Mouse (Mus musculus) heart, postnatal 0 days (tissue): ENCODE data around the gene Slc35c2. TPM values are rescaled to one million over a fixed set of nuclear protein-coding genes. Genes with fewer than 3 reads are reported as not detected.

Experiments used
- ATAC-seq: fragments of 200-750 bp; cut with Nextera tagmentation; 2 replicates; pipeline ENCODE4 v1.8.0; 2017; ENCODE audit warnings: low read depth, moderate number of reproducible peaks, moderate library complexity; ENCODE audit not compliant: insufficient read depth
- DNase-seq: peaks from one replicate; pipeline ENCODE4 v3.0.0-alpha.2; 2016; ENCODE audit warnings: low spot score
- H3K27ac ChIP-seq: fragments of 300-500 bp; sonication (generic); 2 replicates; pipeline ENCODE4 v1.5.1; 2014; ENCODE audit warnings: low read depth, mild to moderate bottlenecking
- H3K27me3 ChIP-seq: fragments of 300-500 bp; sonication (generic); 2 replicates; pipeline ENCODE4 v1.6.1; 2014; ENCODE audit warnings: low read length, mixed read lengths; ENCODE audit not compliant: control insufficient read depth, insufficient read depth
- H3K36me3 ChIP-seq: fragments of 300-500 bp; sonication (generic); replicated peaks from 2 replicates; pipeline ENCODE4 v1.6.1; 2014; ENCODE audit warnings: low read length, mixed read lengths; ENCODE audit not compliant: control insufficient read depth, insufficient read depth
- H3K4me1 ChIP-seq: fragments of 300-500 bp; sonication (generic); 2 replicates; pipeline ENCODE4 v1.6.1; 2014; ENCODE audit warnings: antibody characterized with exemption; ENCODE audit not compliant: control insufficient read depth, insufficient read depth
- H3K4me2 ChIP-seq: fragments of 300-500 bp; sonication (generic); 2 replicates; pipeline ENCODE4 v1.6.1; 2014; ENCODE audit warnings: low read depth, mild to moderate bottlenecking, low read length, moderate library complexity
- H3K4me3 ChIP-seq: fragments of 300-500 bp; sonication (generic); 2 replicates; pipeline ENCODE4 v1.5.1; 2014; ENCODE audit warnings: low read depth, low read length
- H3K9ac ChIP-seq: fragments of 300-500 bp; sonication (generic); replicated peaks from 2 replicates; pipeline ENCODE4 v1.6.1; 2014; ENCODE audit warnings: low read depth, low read length, mixed read lengths
- H3K9me3 ChIP-seq: fragments of 300-500 bp; sonication (generic); replicated peaks from 2 replicates; pipeline ENCODE4 v1.6.1; 2016; ENCODE audit warnings: low read length; ENCODE audit not compliant: control insufficient read depth
- CTCF ChIP-seq: IDR thresholded peaks from 2 replicates; pipeline ENCODE4 v1.5.1; 2016; ENCODE audit warnings: antibody characterized with exemption, control low read depth, low read depth
- EP300 ChIP-seq: IDR thresholded peaks from 2 replicates; pipeline ENCODE4 v1.6.1; 2016; ENCODE audit warnings: antibody characterized with exemption, low read depth
- WGBS: fragments of 180-500 bp; shearing (Covaris S2); extraction: QIAGEN DNeasy Blood & Tissue Kit; methylation state at CpG from one replicate; pipeline ENCODE4 v1.1.7; 2014; 5-methylcytosine and 5-hydroxymethylcytosine counted together
- polyA plus RNA-seq: library from polyadenylated mRNA; unstranded; fragments of >200 nt; fragmentation: Nextera tagmentation; extraction: Ambion mirVana; gene quantifications from 2 replicates; pipeline ENCODE4 v1.2.1, GENCODE M21; 2015
- total RNA-seq: library from RNA; depleted of rRNA; stranded (reverse); fragments of >200 nt; gene quantifications from 2 replicates; pipeline ENCODE4 v1.2.3, GENCODE M21; 2014; ENCODE audit warnings: low replicate concordance

Gene Slc35c2
- total and polyA plus RNA-seq, 2 experiments from 2014 or later: 32.6 to 73.8 TPM

DNA sequence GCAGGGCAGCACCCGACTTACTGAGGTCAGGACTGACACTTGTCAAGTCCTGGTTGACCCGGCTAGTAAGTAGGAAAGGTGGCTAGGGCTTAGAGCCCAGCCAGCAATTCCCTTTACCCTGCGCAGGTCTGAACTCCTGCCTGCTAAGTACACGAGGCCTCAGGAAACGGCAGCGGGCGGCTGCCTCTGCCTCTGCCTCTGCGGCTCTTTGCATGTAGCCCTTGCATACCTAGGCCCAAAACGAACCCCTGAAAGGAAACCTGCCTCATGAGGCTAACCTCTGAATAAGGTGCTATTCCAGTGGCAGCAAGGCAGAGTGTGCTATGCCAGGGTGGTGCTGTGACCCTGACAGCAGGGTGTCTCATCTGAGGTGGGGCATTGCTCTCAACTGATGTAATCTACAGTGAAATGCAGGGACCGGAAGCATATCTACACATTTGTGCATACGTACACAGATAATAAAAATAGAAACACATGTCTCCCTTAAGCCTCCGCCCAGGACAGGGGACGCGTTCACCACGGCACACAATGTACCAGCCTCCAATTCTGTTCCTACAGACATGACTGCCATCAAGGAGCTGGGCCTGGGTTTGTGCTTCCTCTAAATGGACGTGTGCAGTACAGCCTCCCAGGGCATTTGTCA is 30.1 kb upstream of the Slc35c2 start:
- DNase-seq (no peak), ATAC-seq (peak; percentile 40; the same call in 1 of the 2 replicates)
- WGBS: 31% methylated on average over 16 of the region's 16 CpGs
- no peak overlapping the region for H3K4me2 ChIP-seq
- no peaks in the 10 kb centered on the region for H3K27me3 ChIP-seq
- no peaks in the 10 kb centered on the region for H3K9me3 ChIP-seq
- peaks cover 31% of the 10 kb centered on the region for H3K36me3 ChIP-seq
- peak overlapping the region; percentile 74 for H3K27ac ChIP-seq
- no peak overlapping the region for H3K9ac ChIP-seq
- H3K4me1 ChIP-seq: peaks cover 55% of the 10 kb centered on the region
- TF ChIP-seq CTCF: no peak
- no peak for TF ChIP-seq EP300
- H3K4me3 ChIP-seq: no peak overlapping the region

DNA sequence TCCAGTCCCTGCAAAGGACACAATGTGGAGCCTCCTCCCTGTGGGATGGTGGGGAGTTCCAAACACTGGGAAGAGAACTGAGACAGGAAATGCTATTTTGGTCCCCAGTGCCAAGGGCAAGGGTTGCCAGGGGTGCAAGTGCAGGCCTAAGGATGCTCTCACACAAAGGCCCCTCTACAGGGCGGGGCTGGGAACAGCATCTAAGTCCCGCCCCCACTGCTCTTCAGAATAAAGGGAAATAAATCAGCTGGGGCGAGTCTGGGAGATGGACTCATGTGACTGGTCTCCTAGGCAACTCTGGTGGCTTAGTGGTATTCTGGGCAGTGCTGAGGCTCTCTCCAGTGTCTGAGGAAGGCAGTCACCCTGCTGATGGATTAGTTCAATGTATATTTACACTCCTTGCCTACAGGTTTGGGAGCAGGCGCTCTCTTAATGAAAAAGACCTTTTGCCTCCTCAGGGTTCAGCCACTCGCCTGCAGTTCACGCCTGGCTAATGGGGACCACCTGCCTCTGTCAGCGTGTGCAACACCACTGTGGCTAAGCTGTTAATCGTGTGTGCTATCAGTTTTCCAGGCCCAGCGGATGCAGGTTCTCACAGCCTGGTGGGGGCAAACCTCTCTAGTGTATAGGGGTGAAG is 29.3 kb upstream of the Slc35c2 start:
- Histone ChIP-seq H3K36me3 (peaks cover 31% of the 10 kb centered on the region), H3K27ac (peak overlapping the region; percentile 74), H3K9ac (no peak overlapping the region), H3K27me3 (no peaks in the 10 kb centered on the region), H3K4me1 (peaks cover 52% of the 10 kb centered on the region), H3K9me3 (no peaks in the 10 kb centered on the region), H3K4me2 (no peak overlapping the region), H3K4me3 (no peak overlapping the region)
- WGBS: 30% methylated on average over 9 of the region's 9 CpGs
- TF ChIP-seq CTCF (no peak), EP300 (no peak)
- ATAC-seq (peak; percentile 59), DNase-seq (peak; percentile 47)

DNA sequence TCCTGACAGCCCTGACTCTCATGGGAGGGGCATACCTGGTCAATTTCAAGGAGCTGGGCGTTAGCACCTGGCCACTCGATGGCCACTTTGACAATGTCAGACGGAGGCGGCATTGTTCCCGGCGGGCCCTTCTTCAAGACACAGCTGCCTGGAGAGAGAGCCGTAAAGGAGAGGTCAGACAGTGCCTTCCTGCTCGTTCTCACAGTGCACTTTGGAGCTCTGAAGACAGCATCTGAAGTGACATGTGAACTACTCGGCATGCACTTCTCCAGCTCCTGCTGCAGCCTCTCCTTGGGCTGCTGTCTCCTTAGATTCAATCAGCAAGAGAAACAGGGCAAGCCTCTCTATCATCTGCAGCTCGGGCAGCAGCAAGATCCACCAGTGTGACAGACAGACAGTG is 28.5 kb upstream of the Slc35c2 start:
- WGBS: 73% methylated on average over 10 of the region's 10 CpGs
- no peak overlapping the region for H3K27ac ChIP-seq

DNA sequence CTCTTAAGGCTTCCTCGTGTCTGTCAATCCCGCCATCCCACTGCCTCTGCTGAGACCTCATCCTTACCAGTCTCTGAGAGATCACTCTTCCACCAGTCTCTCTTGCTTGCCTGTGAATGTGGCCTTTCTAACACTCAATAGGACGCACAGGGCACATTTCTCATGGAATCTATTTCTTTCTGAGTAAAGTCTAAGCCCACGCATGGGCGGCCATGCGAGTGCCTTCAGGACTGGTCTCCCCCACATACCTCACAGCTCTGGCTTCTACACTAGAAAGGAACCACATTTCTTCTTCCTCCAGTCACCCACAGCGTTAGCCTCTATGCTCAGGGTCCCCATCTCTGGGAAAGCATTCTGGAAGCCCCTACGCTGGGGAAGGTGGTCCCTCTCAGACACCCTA is 26.5 kb upstream of the Slc35c2 start:
- Histone ChIP-seq H3K9me3 (no peaks in the 10 kb centered on the region), H3K36me3 (peaks cover 49% of the 10 kb centered on the region), H3K27ac (no peak overlapping the region), H3K9ac (no peak overlapping the region), H3K4me3 (no peak overlapping the region), H3K4me2 (no peak overlapping the region), H3K4me1 (peaks cover 27% of the 10 kb centered on the region), H3K27me3 (no peaks in the 10 kb centered on the region)
- no peak for ATAC-seq
- no peak for DNase-seq
- TF ChIP-seq EP300 (no peak), CTCF (no peak)
- 87% methylated on average over 8 of the region's 8 CpGs for WGBS

More for the DNA sequence above, 28.5 kb upstream of the Slc35c2 start:
- no peak overlapping the region for H3K4me2 ChIP-seq
- TF ChIP-seq EP300: no peak
- no peak for TF ChIP-seq CTCF
- H3K4me1 ChIP-seq: peaks cover 45% of the 10 kb centered on the region
- no peaks in the 10 kb centered on the region for H3K27me3 ChIP-seq
- H3K9ac ChIP-seq: no peak overlapping the region
- ATAC-seq: no peak
- no peak overlapping the region for H3K4me3 ChIP-seq
- no peaks in the 10 kb centered on the region for H3K9me3 ChIP-seq
- no peak for DNase-seq
- H3K36me3 ChIP-seq: peaks cover 35% of the 10 kb centered on the region

DNA sequence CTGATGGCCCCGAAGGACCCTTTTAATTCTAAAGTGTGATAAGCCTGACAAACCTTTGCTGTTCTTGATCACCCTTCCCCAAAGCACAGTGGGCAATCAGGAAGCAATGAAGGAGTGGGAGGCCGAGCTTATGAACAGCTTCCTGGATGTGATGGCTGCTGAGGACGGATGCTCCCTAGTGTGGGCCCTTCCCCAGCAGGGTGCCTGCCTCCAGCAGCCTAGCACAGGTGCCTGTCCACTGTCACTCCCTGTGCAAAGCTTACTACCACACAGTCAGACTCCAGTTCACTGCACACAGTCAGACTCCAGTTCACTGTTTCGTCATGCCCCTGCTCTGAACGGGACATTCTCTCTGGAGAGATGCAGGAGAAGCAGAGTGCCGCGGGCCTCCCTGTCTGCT is 24.7 kb upstream of the Slc35c2 start:
- no peak for DNase-seq
- H3K27ac ChIP-seq: no peak overlapping the region
- H3K4me1 ChIP-seq: peaks cover 9% of the 10 kb centered on the region
- H3K9ac ChIP-seq: no peak overlapping the region; the same call in 1 of the 2 replicates
- 68% methylated on average over 7 of the region's 7 CpGs for WGBS
- H3K4me3 ChIP-seq: no peak overlapping the region
- H3K4me2 ChIP-seq: no peak overlapping the region
- peaks cover 66% of the 10 kb centered on the region for H3K36me3 ChIP-seq
- no peaks in the 10 kb centered on the region for H3K27me3 ChIP-seq
- no peak for ATAC-seq
- H3K9me3 ChIP-seq: no peaks in the 10 kb centered on the region
- TF ChIP-seq EP300 (no peak), CTCF (no peak)
